Mouse (Mus musculus) heart, postnatal 4 days (tissue): ENCODE measurements around the gene Rbm48. TPM values are rescaled to one million over a fixed set of nuclear protein-coding genes. Genes with fewer than 3 reads are reported as not detected.
"Not testable (repeated sequence)": the region's sequence is repeated elsewhere in the genome, so short reads cannot be mapped to it uniquely, and the experiment has no call there.

Source experiments
- DNase-seq: peaks from one replicate; pipeline ENCODE4 v3.0.0; 2021
- total RNA-seq, 2 experiments: library from RNA; stranded (reverse); gene quantifications; 2 replicates each; pipeline ENCODE4 v1.2.3; 2021

The Rbm48 gene
- 1 to 10 TPM; 8.1 to 8.3 TPM for total RNA-seq

GRCm38 (mm10) chr5:3596399-3596766 lies at the start of gene Rbm48:
TSS of gene Rbm48 (minus strand) at chr5:3596585.
- DNase-seq, result peak; percentile 84

GRCm38 (mm10) chr5:3645326-3645725 lies 48.9 kb upstream of the Rbm48 start:
- no peak for DNase-seq

GRCm38 (mm10) chr5:3644621-3645020 lies 48.2 kb upstream of the Rbm48 start:
- no peak for DNase-seq

GRCm38 (mm10) chr5:3635286-3635685 lies 38.9 kb upstream of the Rbm48 start:
- DNase-seq, result no peak

GRCm38 (mm10) chr5:3633951-3634350 lies 37.6 kb upstream of the Rbm48 start:
- DNase-seq, result peak; percentile 8

- DNase-seq, result no peak
Measured at GRCm38 (mm10) chr5:3633315-3633714, 36.9 kb upstream of the Rbm48 start.

GRCm38 (mm10) chr5:3632285-3632684 lies 35.9 kb upstream of the Rbm48 start:
- no peak for DNase-seq

- no peak for DNase-seq
Measured at GRCm38 (mm10) chr5:3631512-3632271, 35.3 kb upstream of the Rbm48 start.

- no peak for DNase-seq
Measured at GRCm38 (mm10) chr5:3630055-3630454, 33.7 kb upstream of the Rbm48 start.

GRCm38 (mm10) chr5:3620486-3620885 lies 24.1 kb upstream of the Rbm48 start:
- DNase-seq, result no peak

GRCm38 (mm10) chr5:3611835-3612234 lies 15.4 kb upstream of the Rbm48 start:
- not testable (repeated sequence) for DNase-seq

GRCm38 (mm10) chr5:3609241-3609640 lies 12.9 kb upstream of the Rbm48 start:
- DNase-seq, result no peak

GRCm38 (mm10) chr5:3607114-3607513 lies 10.7 kb upstream of the Rbm48 start:
- DNase-seq, result no peak

- DNase-seq, result no peak
Measured at GRCm38 (mm10) chr5:3600790-3601189, 4.4 kb upstream of the Rbm48 start.

GRCm38 (mm10) chr5:3600298-3600697 lies 3.9 kb upstream of the Rbm48 start:
- no peak for DNase-seq

GRCm38 (mm10) chr5:3598766-3599165 lies 2.4 kb upstream of the Rbm48 start:
- no peak for DNase-seq

- no peak for DNase-seq
Measured at GRCm38 (mm10) chr5:3597171-3597570, 786 bp upstream of the Rbm48 start.

GRCm38 (mm10) chr5:3595693-3596398 lies 539 bp downstream of the Rbm48 start, which contains the start of gene Pex1:
TSS of gene Pex1 (plus strand) at chr5:3596066.
- peak; percentile 95 for DNase-seq

GRCm38 (mm10) chr5:3579066-3579465 lies 17.3 kb downstream of the Rbm48 start:
- no peak for DNase-seq

- DNase-seq, result no peak
Measured at GRCm38 (mm10) chr5:3577939-3578338, 18.4 kb downstream of the Rbm48 start.

- DNase-seq, result no peak
Measured at GRCm38 (mm10) chr5:3574825-3575224, 21.6 kb downstream of the Rbm48 start.

GRCm38 (mm10) chr5:3571266-3571665 lies 25.1 kb downstream of the Rbm48 start, which contains the start of gene 1700109H08Rik:
TSS of gene 1700109H08Rik (plus strand) at chr5:3571566.
- DNase-seq, result no peak

- no peak for DNase-seq
Measured at GRCm38 (mm10) chr5:3554198-3554597, 42.2 kb downstream of the Rbm48 start.

- no peak for DNase-seq
Measured at GRCm38 (mm10) chr5:3551481-3551880, 44.9 kb downstream of the Rbm48 start.
